In genomic region chr5:143369611-143370255, GRCm38 (mm10) we compare ENCODE assay signal across 10 mouse cellular contexts. TPM values are rescaled to one million over a fixed set of nuclear protein-coding genes. Genes with fewer than 3 reads are reported as not detected.
DNase-seq lines count a peak whose midpoint lies in the region; ATAC-seq lines count a peak whose summit lies in the region.
"Had no signal": no experiment of that assay in that cellular context is flagged by ENCODE, and none has a peak within 500 bp of the region (broad histone marks: within the 10 kb centered on the region; RNA-seq: fewer than 3 reads in every experiment).

No protein-coding gene starts in this region.

- peak; percentile 80 to 86 for DNase-seq in cerebellum, postnatal 10 days
- no peak for DNase-seq in cerebellum, adult 8-10 months
- no peak for DNase-seq in lung, postnatal 25 days (ENCODE audit: low spot score)
- DNase-seq in urinary bladder, postnatal 36 days (ENCODE audit: low spot score in 2 of 2): no peak
- DNase-seq in adipocyte (ENCODE audit: low spot score): no peak
- DNase-seq: cerebellum, adult 11-12 months had no signal

- H3K4me3 ChIP-seq in lung, embryonic 15.5 days: peak overlapping the region; percentile 20; the same call in 1 of the 2 replicates
- H3K4me3 ChIP-seq in hindbrain, embryonic 15.5 days: peak overlapping the region; percentile 35
- H3K4me3 ChIP-seq in neural tube, embryonic 13.5 days: peak overlapping the region; percentile 28

- peak overlapping the region; percentile 44 for H3K4me2 ChIP-seq in lung, embryonic 15.5 days
- peak overlapping the region; percentile 61 for H3K4me2 ChIP-seq in hindbrain, embryonic 15.5 days
- H3K4me2 ChIP-seq in neural tube, embryonic 13.5 days: peak overlapping the region; percentile 52

- WGBS in lung, embryonic 15.5 days: under 1% methylated on average over 36 of the region's 36 CpGs
- WGBS in hindbrain, embryonic 15.5 days: under 1% methylated on average over 34 of the region's 36 CpGs
- WGBS in neural tube, embryonic 13.5 days: 1% methylated on average over 33 of the region's 36 CpGs

- no peaks in the 10 kb centered on the region for H3K36me3 ChIP-seq in lung, embryonic 15.5 days
- H3K36me3 ChIP-seq in hindbrain, embryonic 15.5 days: no peaks in the 10 kb centered on the region
- no peaks in the 10 kb centered on the region for H3K36me3 ChIP-seq in neural tube, embryonic 13.5 days

- H3K4me1 ChIP-seq in lung, embryonic 15.5 days: peaks cover 11% of the 10 kb centered on the region
- H3K4me1 ChIP-seq in hindbrain, embryonic 15.5 days (replicated peaks): peaks cover 22% of the 10 kb centered on the region
- H3K4me1 ChIP-seq in neural tube, embryonic 13.5 days (replicated peaks): peaks cover 16% of the 10 kb centered on the region

- H3K27me3 ChIP-seq in lung, embryonic 15.5 days: peaks cover 90% of the 10 kb centered on the region
- peaks cover 80% of the 10 kb centered on the region for H3K27me3 ChIP-seq in hindbrain, embryonic 15.5 days
- H3K27me3 ChIP-seq in neural tube, embryonic 13.5 days: peaks cover 94% of the 10 kb centered on the region

- H3K9ac ChIP-seq in lung, embryonic 15.5 days: no peak overlapping the region
- H3K9ac ChIP-seq in hindbrain, embryonic 15.5 days: peak overlapping the region; percentile 20; the same call in 1 of the 2 replicates
- peak overlapping the region; percentile 52 for H3K9ac ChIP-seq in neural tube, embryonic 13.5 days

- no peak overlapping the region for H3K27ac ChIP-seq in lung, embryonic 15.5 days
- no peak overlapping the region for H3K27ac ChIP-seq in hindbrain, embryonic 15.5 days (replicated peaks)
- no peak overlapping the region for H3K27ac ChIP-seq in neural tube, embryonic 13.5 days (replicated peaks)

- no peaks in the 10 kb centered on the region for H3K9me3 ChIP-seq in lung, embryonic 15.5 days
- no peaks in the 10 kb centered on the region for H3K9me3 ChIP-seq in hindbrain, embryonic 15.5 days
- H3K9me3 ChIP-seq in neural tube, embryonic 13.5 days: no peaks in the 10 kb centered on the region

- no peak for ATAC-seq in lung, embryonic 15.5 days (ENCODE audit: borderline replicate concordance, extremely low read depth, low FRiP score, low TSS enrichment)
- ATAC-seq in hindbrain, embryonic 15.5 days (ENCODE audit: low FRiP score, low read depth): no peak
- ATAC-seq in neural tube, embryonic 13.5 days (ENCODE audit: low read depth): no peak

RNA-seq across cellular contexts. Expression of gene Grid2ip, which starts 12.6 kb away (rescaled TPM):
- polyA plus RNA-seq in lung, embryonic 15.5 days (2015; fragmentation: Nextera tagmentation; extraction: Ambion mirVana): 0.04 and 0.07 TPM in 2 replicates
- polyA plus RNA-seq in hindbrain, embryonic 15.5 days (2015; fragmentation: Nextera tagmentation; extraction: Ambion mirVana): 0.47 and 0.48 TPM in 2 replicates
- polyA plus RNA-seq in neural tube, embryonic 13.5 days (2015; fragmentation: Nextera tagmentation; extraction: Ambion mirVana): 0.54 TPM in 1 of 2 replicates, not detected in the other
- polyA plus RNA-seq: liver, embryonic 16.5 days had no signal

RNA-seq across cellular contexts. Expression of gene Kdelr2, which starts 33.9 kb away (rescaled TPM):
- polyA plus RNA-seq in lung, embryonic 15.5 days (2015; fragmentation: Nextera tagmentation; extraction: Ambion mirVana): 329 and 337 TPM in 2 replicates
- polyA plus RNA-seq in hindbrain, embryonic 15.5 days (2015; fragmentation: Nextera tagmentation; extraction: Ambion mirVana): 130 and 133 TPM in 2 replicates
- 161 and 179 TPM in 2 replicates for polyA plus RNA-seq in neural tube, embryonic 13.5 days (2015; fragmentation: Nextera tagmentation; extraction: Ambion mirVana)

RNA-seq across cellular contexts. Expression of gene Zdhhc4, which starts 40.7 kb away (rescaled TPM):
- polyA plus RNA-seq in lung, embryonic 15.5 days (2015; fragmentation: Nextera tagmentation; extraction: Ambion mirVana): 71.9 and 73.0 TPM in 2 replicates
- 66.1 and 69.8 TPM in 2 replicates for polyA plus RNA-seq in hindbrain, embryonic 15.5 days (2015; fragmentation: Nextera tagmentation; extraction: Ambion mirVana)
- polyA plus RNA-seq in neural tube, embryonic 13.5 days (2015; fragmentation: Nextera tagmentation; extraction: Ambion mirVana): 71.3 and 74.0 TPM in 2 replicates

RNA-seq across cellular contexts. Expression of gene E130309D02Rik, which starts 54.6 kb away (rescaled TPM):
- polyA plus RNA-seq in lung, embryonic 15.5 days (2015; fragmentation: Nextera tagmentation; extraction: Ambion mirVana): 38.4 and 40.5 TPM in 2 replicates
- 31.7 and 32.7 TPM in 2 replicates for polyA plus RNA-seq in hindbrain, embryonic 15.5 days (2015; fragmentation: Nextera tagmentation; extraction: Ambion mirVana)
- 35.7 and 38.0 TPM in 2 replicates for polyA plus RNA-seq in neural tube, embryonic 13.5 days (2015; fragmentation: Nextera tagmentation; extraction: Ambion mirVana)

Comparison
In these comparisons a context has a peak if more than half of its experiments do, and no peak if none do; other contexts are left out.
1. DNase-seq: peak in cerebellum, postnatal 10 days (2 of 2); none in cerebellum, adult 8-10 months (single experiment), lung, postnatal 25 days (single experiment), urinary bladder, postnatal 36 days (0 of 2) and adipocyte (single experiment).
2. Peak in every context shown above with its lines, with median percentiles within 50 percentile points of each other: H3K4me2 ChIP-seq and H3K4me3 ChIP-seq.